Mouse (Mus musculus) midbrain, postnatal 0 days (tissue): ENCODE measurements around the gene Tsen2. TPM values are rescaled to one million over a fixed set of nuclear protein-coding genes. Genes with fewer than 3 reads are reported as not detected.

Source experiments
- ATAC-seq: fragments of 200-750 bp; cut with Nextera tagmentation; 2 replicates; pipeline ENCODE4 v1.8.0; 2017; ENCODE audit warnings: moderate number of reproducible peaks, mild to moderate bottlenecking, moderate TSS enrichment, moderate library complexity; ENCODE audit not compliant: low FRiP score
- DNase-seq: peaks from one replicate; pipeline ENCODE4 v3.0.0-alpha.2; 2015; ENCODE audit warnings: low spot score
- H3K27ac ChIP-seq: fragments of 300-500 bp; sonication (generic); 2 replicates; pipeline ENCODE4 v1.5.1; 2014; ENCODE audit warnings: low read depth, mild to moderate bottlenecking, low read length, mixed read lengths
- H3K27me3 ChIP-seq: fragments of 300-500 bp; sonication (generic); 2 replicates; pipeline ENCODE4 v1.6.1; 2014; ENCODE audit warnings: low read length, control low read depth, mixed read lengths; ENCODE audit not compliant: insufficient read depth
- H3K36me3 ChIP-seq: fragments of 300-500 bp; sonication (generic); 2 replicates; pipeline ENCODE4 v1.6.1; 2014; ENCODE audit warnings: low read length, control low read depth, mixed read lengths; ENCODE audit not compliant: insufficient read depth
- H3K4me1 ChIP-seq: fragments of 300-500 bp; sonication (generic); 2 replicates; pipeline ENCODE4 v1.6.1; 2014; ENCODE audit warnings: mild to moderate bottlenecking, control low read depth, antibody characterized with exemption, low read length, mixed read lengths; ENCODE audit not compliant: insufficient read depth
- H3K4me2 ChIP-seq: fragments of 300-500 bp; sonication (generic); 2 replicates; pipeline ENCODE4 v1.6.1; 2014; ENCODE audit warnings: low read depth, mild to moderate bottlenecking, low read length, mixed read lengths; ENCODE audit not compliant: poor library complexity, severe bottlenecking
- H3K4me3 ChIP-seq: fragments of 300-500 bp; sonication (generic); 2 replicates; pipeline ENCODE4 v1.5.1; 2014; ENCODE audit warnings: low read depth, mild to moderate bottlenecking, low read length, moderate library complexity
- H3K9ac ChIP-seq: fragments of 300-500 bp; sonication (generic); replicated peaks from 2 replicates; pipeline ENCODE4 v1.6.1; 2014; ENCODE audit warnings: mild to moderate bottlenecking, low read length, moderate library complexity, mixed read lengths; ENCODE audit not compliant: poor library complexity, severe bottlenecking
- H3K9me3 ChIP-seq: fragments of 300-500 bp; sonication (generic); 2 replicates; pipeline ENCODE4 v1.6.1; 2016; ENCODE audit warnings: low read length, control low read depth
- CTCF ChIP-seq: IDR thresholded peaks from 2 replicates; pipeline ENCODE4 v1.5.1; 2016; ENCODE audit warnings: antibody characterized with exemption, mild to moderate bottlenecking
- WGBS: fragments of 180-500 bp; shearing (Covaris S2); extraction: QIAGEN DNeasy Blood & Tissue Kit; methylation state at CpG from one replicate; pipeline ENCODE4 v1.1.7; 2014; 5-methylcytosine and 5-hydroxymethylcytosine counted together
- polyA plus RNA-seq: library from polyadenylated mRNA; unstranded; fragments of >200 nt; fragmentation: Nextera tagmentation; extraction: Ambion mirVana; gene quantifications from 2 replicates; pipeline ENCODE4 v1.2.1, GENCODE M21; 2015
- total RNA-seq: library from RNA; depleted of rRNA; stranded (reverse); fragments of >200 nt; gene quantifications from 2 replicates; pipeline ENCODE4 v1.2.3, GENCODE M21; 2014

Tsen2 gene
- total and polyA plus RNA-seq, 2 experiments from 2014 or later, result 15.0 to 24.1 TPM

DNA sequence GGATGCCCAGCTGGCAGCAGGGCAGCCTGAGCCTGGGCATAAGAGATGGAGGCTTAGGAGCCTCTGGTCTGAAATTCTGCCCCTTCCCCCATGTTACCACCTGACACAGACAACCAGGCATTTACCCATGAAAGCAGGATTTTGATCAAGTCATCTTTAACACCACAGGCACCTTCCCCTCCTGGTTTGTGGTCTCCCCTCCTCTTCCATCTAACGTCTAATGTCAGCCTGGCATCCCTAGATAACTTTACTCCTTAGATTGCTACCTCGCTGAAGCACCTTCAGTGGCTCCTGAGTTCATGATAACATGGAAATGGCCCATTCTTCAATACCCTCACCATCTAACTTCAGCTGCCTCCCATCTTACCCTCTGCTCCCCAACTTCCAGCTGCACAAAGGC, 26.1 kb upstream of the Tsen2 start:
- H3K9ac ChIP-seq, result no peak overlapping the region
- H3K4me2 ChIP-seq, result no peak overlapping the region
- 80% methylated on average over 2 of the region's 2 CpGs for WGBS
- no peak overlapping the region for H3K27ac ChIP-seq
- DNase-seq (no peak), ATAC-seq (no peak)
- H3K9me3 ChIP-seq, result no peaks in the 10 kb centered on the region
- H3K36me3 ChIP-seq, result no peaks in the 10 kb centered on the region
- no peaks in the 10 kb centered on the region for H3K4me1 ChIP-seq
- TF ChIP-seq CTCF, result no peak
- H3K27me3 ChIP-seq, result no peaks in the 10 kb centered on the region
- H3K4me3 ChIP-seq, result no peak overlapping the region

DNA sequence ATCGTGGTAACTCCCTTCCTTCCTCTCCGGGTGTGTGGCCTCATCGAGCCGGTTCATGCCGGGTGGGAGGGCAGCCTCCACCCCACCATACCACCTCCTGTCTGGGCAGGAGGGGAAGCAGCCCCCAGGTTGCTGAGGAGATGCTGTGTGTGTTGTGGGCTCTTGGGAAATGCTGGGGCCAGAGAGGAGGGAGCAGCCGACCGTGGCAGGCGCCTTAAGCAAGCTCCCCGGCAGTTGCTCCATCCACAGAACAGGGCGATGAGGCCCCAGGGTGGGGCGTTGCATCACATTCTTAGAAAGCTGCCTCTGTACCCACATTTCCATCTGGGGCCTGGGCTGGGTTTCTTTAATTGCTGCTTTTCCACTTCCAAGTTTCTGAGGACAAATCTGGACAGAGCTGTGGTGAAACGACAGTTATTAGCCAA, 25.2 kb upstream of the Tsen2 start:
- Histone ChIP-seq H3K27ac (no peak overlapping the region), H3K9ac (no peak overlapping the region), H3K36me3 (no peaks in the 10 kb centered on the region), H3K4me3 (no peak overlapping the region), H3K9me3 (no peaks in the 10 kb centered on the region), H3K4me2 (no peak overlapping the region), H3K4me1 (no peaks in the 10 kb centered on the region), H3K27me3 (no peaks in the 10 kb centered on the region)
- no peak for TF ChIP-seq CTCF
- DNase-seq (no peak), ATAC-seq (no peak)
- WGBS, result 37% methylated on average over 12 of the region's 12 CpGs

DNA sequence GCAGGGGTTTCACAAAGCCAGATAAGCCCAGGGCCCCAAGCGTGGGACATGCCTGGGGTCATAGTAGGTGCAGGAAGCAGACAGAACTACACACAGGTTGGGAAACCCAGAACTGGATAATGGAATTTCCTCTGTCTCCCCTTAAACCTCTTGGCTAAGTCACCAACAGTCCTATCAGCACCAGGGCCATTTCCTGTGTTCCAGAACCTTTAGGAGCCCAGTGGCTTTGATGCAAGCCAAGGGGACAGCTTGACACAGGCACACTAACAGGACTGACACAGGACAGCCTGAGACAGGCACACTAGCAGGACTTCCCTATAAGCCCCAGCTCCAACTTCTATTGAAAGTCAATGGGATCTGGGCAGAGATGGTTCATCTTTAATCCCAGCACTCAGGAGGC, 22.5 kb upstream of the Tsen2 start:
- no peaks in the 10 kb centered on the region for H3K36me3 ChIP-seq
- no peak overlapping the region for H3K4me3 ChIP-seq
- no peaks in the 10 kb centered on the region for H3K27me3 ChIP-seq
- no peak overlapping the region for H3K27ac ChIP-seq
- H3K9ac ChIP-seq, result no peak overlapping the region
- H3K4me2 ChIP-seq, result no peak overlapping the region
- ATAC-seq (no peak), DNase-seq (no peak)
- WGBS, result 89% methylated on average over 1 of the region's 1 CpGs
- TF ChIP-seq CTCF, result no peak
- H3K9me3 ChIP-seq, result no peaks in the 10 kb centered on the region
- H3K4me1 ChIP-seq, result no peaks in the 10 kb centered on the region

DNA sequence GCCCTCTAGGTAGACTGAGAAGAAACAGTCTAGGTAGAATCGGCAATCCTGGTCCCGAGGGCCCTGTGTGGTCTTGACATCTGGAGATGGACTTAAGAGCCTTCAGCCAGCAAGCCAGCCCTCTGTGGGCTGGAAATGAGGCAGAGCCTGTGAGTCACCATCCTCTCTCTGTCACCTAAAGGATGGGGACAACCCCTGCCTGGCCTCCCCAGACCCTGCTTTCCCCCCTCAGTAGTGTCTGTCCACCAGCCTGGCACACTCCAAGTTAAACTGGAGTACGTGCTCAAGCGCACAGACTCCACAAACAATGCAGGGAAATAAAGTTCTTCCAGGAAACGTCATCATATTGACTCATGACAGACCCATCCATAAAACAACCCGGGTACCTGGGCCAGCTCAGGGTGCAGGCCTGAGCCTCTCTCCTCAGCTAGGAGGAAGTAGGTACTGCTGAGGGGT, 21.7 kb upstream of the Tsen2 start:
- no peaks in the 10 kb centered on the region for H3K36me3 ChIP-seq
- no peaks in the 10 kb centered on the region for H3K9me3 ChIP-seq
- H3K9ac ChIP-seq, result no peak overlapping the region
- ATAC-seq (no peak), DNase-seq (no peak)
- 74% methylated on average over 6 of the region's 6 CpGs for WGBS
- H3K27me3 ChIP-seq, result no peaks in the 10 kb centered on the region
- no peak overlapping the region for H3K4me3 ChIP-seq
- no peak overlapping the region for H3K4me2 ChIP-seq
- no peaks in the 10 kb centered on the region for H3K4me1 ChIP-seq
- TF ChIP-seq CTCF, result no peak
- no peak overlapping the region for H3K27ac ChIP-seq

DNA sequence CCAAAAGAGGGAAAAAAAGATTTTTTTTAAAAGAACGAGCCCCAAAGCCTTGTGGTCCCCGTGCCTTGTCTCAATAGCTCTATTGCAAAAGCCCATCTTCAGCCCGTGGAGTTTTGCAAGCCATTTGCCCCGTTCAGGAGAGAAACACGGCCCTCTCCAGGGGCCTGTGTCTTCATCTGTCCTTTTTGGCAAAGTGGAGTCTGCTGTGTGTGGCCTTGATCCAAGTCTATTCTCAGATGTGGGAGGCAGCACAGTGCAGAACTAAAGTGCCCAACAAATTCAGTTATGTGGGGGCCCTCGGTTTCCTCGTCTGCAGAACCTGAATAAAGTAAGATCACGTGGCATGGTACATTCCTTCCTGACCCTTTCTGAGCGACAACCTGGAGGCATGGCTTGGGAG, 21.3 kb upstream of the Tsen2 start:
- no peaks in the 10 kb centered on the region for H3K9me3 ChIP-seq
- ATAC-seq (no peak), DNase-seq (peak; percentile 61)
- no peak for TF ChIP-seq CTCF
- H3K27me3 ChIP-seq, result no peaks in the 10 kb centered on the region
- no peak overlapping the region for H3K9ac ChIP-seq
- no peak overlapping the region for H3K4me2 ChIP-seq
- WGBS, result 63% methylated on average over 9 of the region's 9 CpGs
- H3K4me3 ChIP-seq, result no peak overlapping the region
- H3K27ac ChIP-seq, result no peak overlapping the region
- H3K4me1 ChIP-seq, result no peaks in the 10 kb centered on the region
- no peaks in the 10 kb centered on the region for H3K36me3 ChIP-seq

DNA sequence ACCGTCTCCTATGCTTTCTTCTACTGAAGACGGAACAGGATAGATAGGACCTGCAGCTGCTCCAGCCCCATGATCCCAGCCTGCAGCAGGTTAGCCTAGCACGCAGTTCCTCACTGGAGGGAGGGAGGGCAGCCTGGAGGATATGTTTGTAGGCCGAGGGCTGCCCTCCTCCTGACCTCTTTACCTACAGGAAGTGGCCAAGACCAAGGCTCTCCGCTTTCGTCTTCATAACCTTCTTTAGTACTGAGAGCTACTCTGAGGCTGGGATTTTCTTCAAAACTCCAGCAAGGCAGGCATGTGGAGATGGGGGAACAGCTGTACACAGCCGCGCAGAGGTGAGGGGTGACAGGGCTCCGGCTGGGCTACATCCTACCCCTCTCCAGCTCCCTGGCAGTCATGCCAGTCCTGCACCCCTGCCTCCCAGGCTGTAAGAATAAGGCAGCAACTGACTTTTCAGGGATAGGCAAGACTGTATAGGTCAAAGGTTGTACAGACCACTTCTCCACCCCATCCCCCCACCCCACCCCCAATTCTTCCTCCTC, 19.9 kb upstream of the Tsen2 start:
- Histone ChIP-seq H3K4me1 (no peaks in the 10 kb centered on the region), H3K4me2 (no peak overlapping the region), H3K9me3 (no peaks in the 10 kb centered on the region), H3K27me3 (no peaks in the 10 kb centered on the region), H3K9ac (no peak overlapping the region), H3K36me3 (no peaks in the 10 kb centered on the region), H3K27ac (no peak overlapping the region), H3K4me3 (no peak overlapping the region)
- DNase-seq, result no peak
- no peak for ATAC-seq
- TF ChIP-seq CTCF, result no peak
- WGBS, result 91% methylated on average over 9 of the region's 9 CpGs
